Mouse (Mus musculus) CD4-positive, CD25-positive, alpha-beta regulatory T cell, adult 9 weeks (primary cell): ENCODE results near the gene Defb19. TPM values are rescaled to one million over a fixed set of nuclear protein-coding genes. Genes with fewer than 3 reads are reported as not detected.

Experiments used
- polyA plus RNA-seq: library from polyadenylated mRNA; unstranded; fragments of 100-300 nt; shearing (Covaris generic); gene quantifications from one replicate; pipeline ENCODE4 v1.2.1, GENCODE M21; 2017

Gene Defb19
- polyA plus RNA-seq, result not detected

GRCm38 (mm10) chr2:152580107-152580506, at the start of gene Defb19:
Gene Defb19 (minus strand): TSS chr2:152580312.

GRCm38 (mm10) chr2:152626774-152627591, 46.9 kb upstream of the Defb19 start, which contains the start of gene Rem1:
Gene Rem1 (plus strand): TSS chr2:152626951.

GRCm38 (mm10) chr2:152622953-152623352, 42.8 kb upstream of the Defb19 start, which contains the start of gene Defb25:
Gene Defb25 (minus strand): TSS chr2:152623053.

GRCm38 (mm10) chr2:152604057-152604456, 23.9 kb upstream of the Defb19 start, which contains the start of gene Defb36:
Gene Defb36 (plus strand): TSS chr2:152604327.

GRCm38 (mm10) chr2:152599299-152599698, 19.2 kb upstream of the Defb19 start, which contains the start of gene Defb45:
Gene Defb45 (minus strand): TSS chr2:152599399.

GRCm38 (mm10) chr2:152572114-152572794, 7.9 kb downstream of the Defb19 start, which contains the start of gene Defb21:
Gene Defb21 (plus strand): TSS chr2:152572744.

GRCm38 (mm10) chr2:152569038-152569437, 11.1 kb downstream of the Defb19 start, which contains the start of gene Gm17416:
Gene Gm17416 (plus strand): TSS chr2:152569338.

GRCm38 (mm10) chr2:152539944-152540710, 40.0 kb downstream of the Defb19 start, which contains the start of gene Defb29:
Gene Defb29 (minus strand): TSS chr2:152540098.

Other genes with a start within 250 kb of the Defb19 start
- 309 TPM for gene Rbck1, start 247.7 kb downstream of the Defb19 start, polyA plus RNA-seq
- gene Trib3, start 236.3 kb downstream of the Defb19 start, polyA plus RNA-seq, result 6.1 TPM
- gene Nrsn2, start 203.7 kb downstream of the Defb19 start, polyA plus RNA-seq, result not detected
- not detected for gene Sox12, start 182.2 kb downstream of the Defb19 start, polyA plus RNA-seq
- 0.43 TPM for gene Zcchc3, start 165.3 kb downstream of the Defb19 start, polyA plus RNA-seq
- gene 6820408C15Rik, start 164.7 kb downstream of the Defb19 start, polyA plus RNA-seq, result 0.33 TPM
- not detected for gene Defb23, start 115.7 kb downstream of the Defb19 start, polyA plus RNA-seq
- not detected for gene Defb20, start 103.2 kb downstream of the Defb19 start, polyA plus RNA-seq
- not detected for gene Defb22, start 90.2 kb downstream of the Defb19 start, polyA plus RNA-seq
- not detected for gene Defb26, start 68.6 kb downstream of the Defb19 start, polyA plus RNA-seq
- not detected for gene Defb28, start 62.1 kb downstream of the Defb19 start, polyA plus RNA-seq
- not detected for gene Defb29, start 40.2 kb downstream of the Defb19 start, polyA plus RNA-seq
- gene Gm17416, start 11.0 kb downstream of the Defb19 start, polyA plus RNA-seq, result not detected
- gene Defb21, start 7.6 kb downstream of the Defb19 start, polyA plus RNA-seq, result not detected
- gene Defb45, start 19.1 kb upstream of the Defb19 start, polyA plus RNA-seq, result not detected
- not detected for gene Defb36, start 24.0 kb upstream of the Defb19 start, polyA plus RNA-seq
- not detected for gene Defb25, start 42.7 kb upstream of the Defb19 start, polyA plus RNA-seq
- gene Rem1, start 46.6 kb upstream of the Defb19 start, polyA plus RNA-seq, result not detected
- gene H13, start 89.1 kb upstream of the Defb19 start, polyA plus RNA-seq, result 39.0 TPM
- gene Mcts2, start 106.7 kb upstream of the Defb19 start, polyA plus RNA-seq, result 2.4 TPM
- not detected for gene Id1, start 155.9 kb upstream of the Defb19 start, polyA plus RNA-seq
- gene Cox4i2, start 173.9 kb upstream of the Defb19 start, polyA plus RNA-seq, result not detected